Mouse (Mus musculus) kidney, adult 2 months (tissue): Measurements from ENCODE around the gene Plod1. TPM values are rescaled to one million over a fixed set of nuclear protein-coding genes. Genes with fewer than 3 reads are reported as not detected.

Experiments used
- DNase-seq: peaks from one replicate; pipeline ENCODE4 v3.0.0; 2021
- H3K27ac ChIP-seq: fragments of 200-500 bp; 2 replicates; pipeline ENCODE4 v1.5.1; 2012; ENCODE audit warnings: low read depth, low read length, control low read depth, inconsistent platforms; ENCODE audit not compliant: insufficient read depth
- H3K27me3 ChIP-seq: fragments of 200-500 bp; replicated peaks from 2 replicates; pipeline ENCODE4 v1.6.1; 2012; ENCODE audit warnings: mild to moderate bottlenecking, moderate library complexity, low read length, inconsistent platforms; ENCODE audit not compliant: control insufficient read depth, insufficient read depth
- H3K36me3 ChIP-seq: fragments of 200-500 bp; 2 replicates; pipeline ENCODE4 v1.6.1; 2012; ENCODE audit warnings: mild to moderate bottlenecking, moderate library complexity, low read length, inconsistent platforms; ENCODE audit not compliant: control insufficient read depth, insufficient read depth
- H3K4me1 ChIP-seq: fragments of 200-500 bp; 2 replicates; pipeline ENCODE4 v1.6.1; 2011; ENCODE audit warnings: low read length; ENCODE audit not compliant: control insufficient read depth, insufficient read depth
- H3K4me3 ChIP-seq: fragments of 200-500 bp; 2 replicates; pipeline ENCODE4 v1.5.1; 2011; ENCODE audit warnings: mild to moderate bottlenecking, low read depth, low read length, control low read depth; ENCODE audit not compliant: insufficient read depth
- CTCF ChIP-seq: fragments of 200-500 bp; conservative IDR thresholded peaks from 2 replicates; pipeline ENCODE4 v1.5.1; 2011; ENCODE audit warnings: low read depth, mild to moderate bottlenecking, control low read depth, low read length, moderate library complexity, mixed read lengths; ENCODE audit not compliant: insufficient read depth, insufficient read length
- POLR2A ChIP-seq: fragments of 200-500 bp; IDR thresholded peaks from one replicate; pipeline ENCODE4 v1.6.1; 2011; ENCODE audit warnings: low read depth, low read length, control low read depth
- WGBS: fragments of 180-500 bp; shearing (Covaris S2); methylation state at CpG from one replicate; pipeline ENCODE4 v1.1.7; 2018; 5-methylcytosine and 5-hydroxymethylcytosine counted together
- polyA plus RNA-seq: library from polyadenylated mRNA; depleted of rRNA; stranded (reverse); fragments of >200 nt; gene quantifications from 2 replicates; pipeline ENCODE4 v1.2.3, GENCODE M21; 2012

Gene Plod1
- polyA plus RNA-seq, 1 experiment = 42.1 TPM

DNA sequence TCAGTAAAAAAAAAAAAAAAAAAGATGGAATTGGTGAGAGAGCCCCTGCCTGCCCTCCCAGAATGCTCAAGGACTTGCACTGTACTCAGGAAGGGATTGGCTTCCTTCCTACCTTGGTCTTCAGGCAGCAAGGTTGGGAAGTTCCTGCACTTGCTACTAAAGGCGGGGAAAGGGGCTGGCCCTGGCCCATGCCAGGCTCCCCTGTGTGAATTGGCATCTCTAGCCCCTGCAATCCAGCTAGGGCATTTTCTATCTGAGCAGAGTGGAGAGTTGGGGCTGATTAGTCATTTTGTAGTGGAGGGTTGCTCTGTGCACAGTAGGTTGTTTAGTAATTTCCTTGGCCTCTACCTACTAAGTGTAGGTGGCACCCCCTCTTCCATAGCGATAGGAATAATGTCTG, 32.2 kb upstream of the Plod1 start:
- Histone ChIP-seq H3K4me1 (no peaks in the 10 kb centered on the region; the same call in 1 of the 2 replicates), H3K27ac (no peak overlapping the region), H3K4me3 (no peak overlapping the region), H3K27me3 (no peaks in the 10 kb centered on the region), H3K36me3 (no peaks in the 10 kb centered on the region)
- no peak for TF ChIP-seq POLR2A
- no peak for TF ChIP-seq CTCF
- DNase-seq = no peak
- WGBS = 77% methylated on average over 2 of the region's 2 CpGs

GRCm38 (mm10) chr4:147965712-147966111, 29.1 kb upstream of the Plod1 start:
- 32% methylated on average over 7 of the region's 7 CpGs for WGBS
- Histone ChIP-seq H3K4me1 (no peaks in the 10 kb centered on the region; the same call in 1 of the 2 replicates), H3K4me3 (no peak overlapping the region), H3K27me3 (no peaks in the 10 kb centered on the region), H3K36me3 (no peaks in the 10 kb centered on the region), H3K27ac (no peak overlapping the region)
- DNase-seq = peak; percentile 85
- TF ChIP-seq CTCF (no peak), POLR2A (no peak)

GRCm38 (mm10) chr4:147963623-147964022, 27.1 kb upstream of the Plod1 start:
- DNase-seq = no peak
- H3K4me1 ChIP-seq = no peaks in the 10 kb centered on the region; the same call in 1 of the 2 replicates
- H3K27ac ChIP-seq = no peak overlapping the region
- no peak overlapping the region for H3K4me3 ChIP-seq
- no peaks in the 10 kb centered on the region for H3K27me3 ChIP-seq
- no peaks in the 10 kb centered on the region for H3K36me3 ChIP-seq
- WGBS = 79% methylated on average over 15 of the region's 15 CpGs
- TF ChIP-seq POLR2A (no peak), CTCF (no peak)

- H3K4me3 ChIP-seq = no peak overlapping the region
- H3K4me1 ChIP-seq = no peaks in the 10 kb centered on the region; the same call in 1 of the 2 replicates
- WGBS = 53% methylated on average over 6 of the region's 6 CpGs
- no peak overlapping the region for H3K27ac ChIP-seq
- H3K27me3 ChIP-seq = no peaks in the 10 kb centered on the region
- DNase-seq = no peak
- H3K36me3 ChIP-seq = no peaks in the 10 kb centered on the region
- TF ChIP-seq POLR2A (no peak), CTCF (no peak)
These were observed 26.2 kb upstream of the Plod1 start for GRCm38 (mm10) chr4:147962781-147963180.

DNA sequence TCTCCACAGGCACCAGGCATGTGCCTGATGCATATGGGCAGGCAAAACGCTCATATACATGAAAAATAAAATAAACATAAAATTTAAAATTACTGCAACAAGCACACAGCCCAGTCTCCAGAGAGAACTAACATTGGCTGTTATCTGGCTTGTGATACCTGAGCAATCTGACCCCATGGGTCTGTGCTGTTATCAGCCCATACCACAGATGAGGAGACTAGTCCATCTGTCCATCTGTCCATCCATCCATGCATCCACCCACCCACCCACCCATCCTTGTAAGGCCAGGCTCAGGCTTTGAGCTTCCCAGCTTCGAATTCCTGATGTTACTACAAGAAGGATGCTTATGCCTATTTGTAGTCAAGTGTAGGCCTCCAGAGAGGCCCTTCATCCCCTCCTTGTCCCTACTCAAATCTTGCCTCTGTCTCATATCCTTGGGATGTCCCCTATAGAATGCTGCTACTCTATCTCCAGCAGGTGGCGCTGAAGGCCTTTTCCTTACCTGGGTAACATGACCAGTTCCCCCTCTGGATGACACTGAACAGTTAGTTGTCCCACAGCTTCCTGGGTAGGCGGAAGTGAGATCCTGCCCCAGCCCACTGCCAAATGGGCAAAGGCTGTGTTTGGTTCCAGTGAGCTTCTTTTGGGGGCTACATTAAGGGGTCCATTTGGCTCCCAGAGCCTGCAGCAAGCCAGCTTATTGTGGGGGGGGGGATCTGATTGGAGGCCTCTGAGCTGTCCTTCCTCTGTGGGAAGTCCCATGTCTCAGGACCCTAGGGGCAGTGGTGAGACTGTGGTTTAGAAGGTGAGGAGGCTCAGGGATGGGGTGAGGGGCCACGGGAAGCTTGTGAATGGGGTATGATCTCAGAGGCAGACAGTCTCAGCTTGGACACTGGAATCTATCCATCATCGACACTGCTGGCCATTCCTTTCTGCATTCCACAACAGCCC, 23.6 kb upstream of the Plod1 start:
- 35% methylated on average over 6 of the region's 6 CpGs for WGBS
- Histone ChIP-seq H3K36me3 (no peaks in the 10 kb centered on the region), H3K4me1 (no peaks in the 10 kb centered on the region), H3K4me3 (no peak overlapping the region), H3K27ac (no peak overlapping the region), H3K27me3 (no peaks in the 10 kb centered on the region)
- DNase-seq = peak; percentile 83
- TF ChIP-seq POLR2A (no peak), CTCF (peak; percentile 77)

GRCm38 (mm10) chr4:147957141-147957540, 20.6 kb upstream of the Plod1 start:
- no peak for DNase-seq
- WGBS = 38% methylated on average over 11 of the region's 11 CpGs
- Histone ChIP-seq H3K27ac (no peak overlapping the region), H3K27me3 (no peaks in the 10 kb centered on the region), H3K36me3 (no peaks in the 10 kb centered on the region), H3K4me3 (no peak overlapping the region), H3K4me1 (no peaks in the 10 kb centered on the region)
- TF ChIP-seq CTCF (no peak), POLR2A (no peak)

DNA sequence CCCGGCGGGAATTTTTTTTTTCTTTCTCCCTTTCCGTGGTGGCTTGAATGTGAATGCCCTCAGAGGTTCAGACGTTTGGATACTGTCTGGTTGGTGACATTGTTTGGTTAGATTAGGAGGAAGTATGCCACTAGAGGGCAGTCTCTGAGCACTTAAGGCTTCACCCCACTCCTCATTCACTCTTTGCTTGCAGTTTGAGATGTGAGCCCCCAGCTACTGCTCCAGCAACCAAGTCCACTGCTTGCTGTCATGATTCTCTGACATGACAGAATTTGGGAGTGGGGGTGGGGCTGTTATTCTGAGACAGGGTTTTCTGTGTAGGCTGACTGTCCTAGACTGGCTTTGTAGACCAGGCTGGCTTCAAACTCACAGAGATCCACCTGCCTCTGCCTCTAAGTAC, 17.0 kb upstream of the Plod1 start:
- TF ChIP-seq CTCF = peak; percentile 50
- no peak for TF ChIP-seq POLR2A
- DNase-seq = peak; percentile 63
- no peaks in the 10 kb centered on the region for H3K4me1 ChIP-seq
- no peak overlapping the region for H3K4me3 ChIP-seq
- no peaks in the 10 kb centered on the region for H3K27me3 ChIP-seq
- WGBS = 8% methylated on average over 4 of the region's 4 CpGs
- no peaks in the 10 kb centered on the region for H3K36me3 ChIP-seq
- no peak overlapping the region for H3K27ac ChIP-seq
